Mouse (Mus musculus) hindbrain, embryonic 14.5 days (tissue): Measurements from ENCODE around the gene Slc48a1. TPM values are rescaled to one million over a fixed set of nuclear protein-coding genes. Genes with fewer than 3 reads are reported as not detected.
A peak's percentile ranks its signal among the peaks of the same experiment; 100 is the strongest.

Experiments
- ATAC-seq: fragments of 200-750 bp; cut with Nextera tagmentation; 2 replicates; pipeline ENCODE4 v1.8.0; 2017; ENCODE audit warnings: moderate number of reproducible peaks, mild to moderate bottlenecking, moderate TSS enrichment, moderate library complexity; ENCODE audit not compliant: low FRiP score
- DNase-seq: peaks from one replicate; pipeline ENCODE4 v3.0.0-alpha.2; 2015; ENCODE audit warnings: low spot score
- H3K27ac ChIP-seq: fragments of 300-500 bp; sonication (generic); 2 replicates; pipeline ENCODE4 v1.5.1; 2014; ENCODE audit warnings: mild to moderate bottlenecking, moderate library complexity
- H3K27me3 ChIP-seq: fragments of 300-500 bp; sonication (generic); 2 replicates; pipeline ENCODE4 v1.6.1; 2014; ENCODE audit warnings: mild to moderate bottlenecking, low read length, mixed read lengths; ENCODE audit not compliant: control insufficient read depth, insufficient read depth
- H3K36me3 ChIP-seq: fragments of 300-500 bp; sonication (generic); replicated peaks from 2 replicates; pipeline ENCODE4 v1.6.1; 2014; ENCODE audit not compliant: control insufficient read depth, insufficient read depth
- H3K4me1 ChIP-seq: fragments of 300-500 bp; sonication (generic); replicated peaks from 2 replicates; pipeline ENCODE4 v1.6.1; 2014; ENCODE audit warnings: antibody characterized with exemption, low read length, mixed read lengths; ENCODE audit not compliant: control insufficient read depth, insufficient read depth
- H3K4me2 ChIP-seq: fragments of 300-500 bp; sonication (generic); replicated peaks from 2 replicates; pipeline ENCODE4 v1.6.1; 2014; ENCODE audit warnings: mild to moderate bottlenecking, moderate library complexity
- H3K4me3 ChIP-seq: fragments of 300-500 bp; sonication (generic); replicated peaks from 2 replicates; pipeline ENCODE4 v1.5.1; 2014; ENCODE audit warnings: mild to moderate bottlenecking, low read length
- H3K9ac ChIP-seq: fragments of 300-500 bp; sonication (generic); 2 replicates; pipeline ENCODE4 v1.6.1; 2014
- H3K9me3 ChIP-seq: fragments of 300-500 bp; sonication (generic); 2 replicates; pipeline ENCODE4 v1.6.1; 2016; ENCODE audit warnings: low read length; ENCODE audit not compliant: control insufficient read depth
- whole genome bisulfite sequencing: fragments of 180-500 bp; shearing (Covaris S2); extraction: QIAGEN DNeasy Blood & Tissue Kit; methylation state at CpG from one replicate; pipeline ENCODE4 v1.1.7; 2014; 5-methylcytosine and 5-hydroxymethylcytosine counted together
- polyA plus RNA-seq: library from polyadenylated mRNA; unstranded; fragments of >200 nt; fragmentation: Nextera tagmentation; extraction: Ambion mirVana; gene quantifications from 2 replicates; pipeline ENCODE4 v1.2.1, GENCODE M21; 2014

Slc48a1 gene
- polyA plus RNA-seq, 1 experiment from 2014 or later = 92.6 TPM

DNA sequence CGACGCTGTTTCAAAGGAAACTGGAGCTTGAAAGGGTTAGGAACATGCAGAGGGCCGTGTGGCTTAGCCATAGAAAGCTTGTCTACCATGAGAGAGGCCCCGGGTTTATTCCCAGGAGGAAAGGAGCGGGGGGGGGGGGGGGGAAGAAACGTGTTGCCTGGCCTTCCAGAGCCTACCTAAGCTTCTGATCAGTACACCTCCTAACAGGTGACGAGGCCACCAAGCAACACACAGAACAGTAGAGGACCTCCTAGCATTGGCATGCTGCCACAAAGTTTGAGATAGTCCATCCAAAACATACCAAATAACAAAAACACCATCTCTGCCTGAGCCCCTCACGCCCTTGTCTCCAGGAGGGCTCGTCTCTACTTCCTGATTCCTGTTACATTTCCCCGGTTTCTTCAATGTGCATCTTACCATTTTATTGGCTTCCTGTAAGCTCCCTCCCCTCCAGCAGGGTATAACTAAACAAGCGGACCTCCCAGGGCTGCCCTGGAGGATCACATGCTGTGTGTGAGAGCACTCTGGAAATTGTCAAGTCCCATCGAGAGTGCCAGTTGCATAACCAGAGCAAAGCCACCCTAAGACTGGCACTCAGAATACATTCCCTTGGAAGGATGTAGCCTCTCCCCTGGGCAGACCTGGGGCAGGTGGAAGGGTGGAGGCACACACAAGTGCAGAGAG lies 44.4 kb downstream of the Slc48a1 start:
- WGBS = 55% methylated on average over 12 of the region's 12 CpGs
- Histone ChIP-seq H3K4me1 (peaks cover 36% of the 10 kb centered on the region), H3K4me2 (no peak overlapping the region), H3K27ac (peak overlapping the region; percentile 23; the same call in 1 of the 2 replicates), H3K9ac (no peak overlapping the region), H3K4me3 (no peak overlapping the region), H3K36me3 (0 out of 2 replicates have a peak, but pooled peaks cover 4% of the 10 kb centered on the region), H3K9me3 (no peaks in the 10 kb centered on the region), H3K27me3 (no peaks in the 10 kb centered on the region)
- DNase-seq (no peak), ATAC-seq (no peak)

DNA sequence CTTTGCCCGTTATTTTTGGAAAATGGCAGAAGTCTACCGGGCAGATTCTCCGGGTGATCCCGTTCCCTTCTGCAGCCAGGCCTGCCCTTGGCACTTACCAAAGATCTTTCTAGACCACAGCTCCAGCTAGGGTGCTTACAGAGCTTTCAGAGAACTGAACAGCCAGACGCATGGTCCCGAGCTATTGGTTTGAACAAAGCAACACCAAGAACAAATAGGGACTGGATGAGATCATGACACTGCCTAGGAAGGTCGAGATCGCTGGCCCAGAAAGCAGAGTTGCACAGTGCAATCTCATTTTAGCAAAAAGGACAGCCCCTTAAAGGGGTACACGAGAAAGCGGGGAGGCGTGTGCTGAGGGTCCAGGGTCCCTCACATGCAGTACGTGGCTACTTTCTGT lies 45.2 kb downstream of the Slc48a1 start:
- Histone ChIP-seq H3K4me2 (no peak overlapping the region), H3K9ac (no peak overlapping the region), H3K9me3 (no peaks in the 10 kb centered on the region), H3K4me3 (no peak overlapping the region), H3K27ac (no peak overlapping the region), H3K4me1 (peaks cover 42% of the 10 kb centered on the region), H3K27me3 (no peaks in the 10 kb centered on the region), H3K36me3 (0 out of 2 replicates have a peak, but pooled peaks cover 4% of the 10 kb centered on the region)
- WGBS = 57% methylated on average over 12 of the region's 12 CpGs
- ATAC-seq (no peak), DNase-seq (no peak)

DNA sequence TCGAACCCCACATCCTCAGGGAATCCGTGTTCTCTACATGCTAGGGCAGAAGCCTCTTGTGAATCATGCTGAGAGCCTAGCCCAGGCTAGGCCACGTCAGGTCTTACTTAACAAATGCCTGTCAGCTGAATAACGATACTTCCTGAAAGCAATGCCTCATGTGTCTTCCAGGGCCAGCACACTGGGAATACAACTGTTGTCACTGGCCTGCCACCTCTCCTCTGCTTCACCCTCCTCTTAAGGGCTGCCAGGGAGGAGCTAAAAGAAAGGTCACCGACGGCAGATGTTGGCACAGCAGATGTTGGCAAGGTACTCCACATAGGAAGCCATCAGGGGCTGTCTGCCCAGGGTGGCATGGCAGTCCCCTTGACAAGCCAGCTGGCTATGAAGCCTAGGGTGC lies 45.7 kb downstream of the Slc48a1 start:
- no peak overlapping the region for H3K27ac ChIP-seq
- WGBS = 78% methylated on average over 6 of the region's 6 CpGs
- H3K36me3 ChIP-seq = 0 out of 2 replicates have a peak, but pooled peaks cover 4% of the 10 kb centered on the region
- no peaks in the 10 kb centered on the region for H3K9me3 ChIP-seq
- DNase-seq (no peak), ATAC-seq (no peak)
- H3K27me3 ChIP-seq = no peaks in the 10 kb centered on the region
- no peak overlapping the region for H3K9ac ChIP-seq
- H3K4me3 ChIP-seq = no peak overlapping the region
- no peak overlapping the region for H3K4me2 ChIP-seq
- H3K4me1 ChIP-seq = peaks cover 48% of the 10 kb centered on the region

DNA sequence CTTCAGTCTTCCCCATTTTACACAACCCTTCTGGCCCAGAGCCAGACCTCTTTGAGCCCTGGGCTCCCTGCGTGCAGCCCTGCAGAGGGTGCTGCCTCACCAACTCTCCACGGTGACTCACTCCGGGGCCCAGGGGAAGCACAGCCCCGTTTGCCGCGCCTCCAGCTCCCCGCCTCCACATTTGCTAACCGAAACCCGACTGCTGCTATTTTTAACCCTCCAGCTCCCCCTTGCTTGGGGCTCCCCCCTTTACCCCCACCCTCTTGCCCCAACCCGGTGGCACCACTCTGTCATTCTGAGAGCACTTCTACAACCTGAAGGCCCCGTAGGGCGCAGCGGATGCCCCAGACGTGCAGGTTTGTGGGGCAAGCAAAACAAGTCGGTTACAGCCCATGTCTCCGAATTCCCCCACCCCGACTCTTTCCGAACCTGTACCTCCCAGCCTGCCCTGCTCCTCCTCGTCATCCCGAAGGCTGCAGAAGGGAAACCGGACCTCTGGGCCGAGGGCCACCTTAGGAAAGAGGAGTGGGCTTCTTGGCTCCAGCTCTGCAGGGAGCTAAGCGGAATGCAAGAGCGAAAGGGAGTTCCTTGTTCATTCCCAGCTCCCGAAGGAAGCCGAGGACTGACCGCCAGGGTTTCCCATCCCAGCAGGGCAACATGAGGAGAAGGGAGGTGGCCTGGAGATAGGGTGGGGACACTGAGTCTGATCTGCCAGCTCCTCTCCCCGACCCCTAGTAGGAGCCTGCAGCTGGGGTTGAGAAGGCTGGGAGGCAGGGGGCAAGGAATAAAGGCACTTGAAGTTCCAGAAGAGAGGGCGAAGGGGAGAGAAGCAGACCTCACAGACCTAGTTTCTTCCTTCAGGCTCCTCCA lies 47.0 kb downstream of the Slc48a1 start:
- Histone ChIP-seq H3K4me3 (no peak overlapping the region), H3K9ac (peak overlapping the region; percentile 32), H3K4me1 (peaks cover 60% of the 10 kb centered on the region), H3K27me3 (no peaks in the 10 kb centered on the region), H3K4me2 (peak overlapping the region; percentile 41), H3K9me3 (no peaks in the 10 kb centered on the region), H3K27ac (0 out of 2 replicates have a peak overlapping the region, but pooled peaks have one; percentile 0), H3K36me3 (0 out of 2 replicates have a peak, but pooled peaks cover 4% of the 10 kb centered on the region)
- WGBS = 11% methylated on average over 29 of the region's 29 CpGs
- no peak for ATAC-seq
- DNase-seq = no peak

DNA sequence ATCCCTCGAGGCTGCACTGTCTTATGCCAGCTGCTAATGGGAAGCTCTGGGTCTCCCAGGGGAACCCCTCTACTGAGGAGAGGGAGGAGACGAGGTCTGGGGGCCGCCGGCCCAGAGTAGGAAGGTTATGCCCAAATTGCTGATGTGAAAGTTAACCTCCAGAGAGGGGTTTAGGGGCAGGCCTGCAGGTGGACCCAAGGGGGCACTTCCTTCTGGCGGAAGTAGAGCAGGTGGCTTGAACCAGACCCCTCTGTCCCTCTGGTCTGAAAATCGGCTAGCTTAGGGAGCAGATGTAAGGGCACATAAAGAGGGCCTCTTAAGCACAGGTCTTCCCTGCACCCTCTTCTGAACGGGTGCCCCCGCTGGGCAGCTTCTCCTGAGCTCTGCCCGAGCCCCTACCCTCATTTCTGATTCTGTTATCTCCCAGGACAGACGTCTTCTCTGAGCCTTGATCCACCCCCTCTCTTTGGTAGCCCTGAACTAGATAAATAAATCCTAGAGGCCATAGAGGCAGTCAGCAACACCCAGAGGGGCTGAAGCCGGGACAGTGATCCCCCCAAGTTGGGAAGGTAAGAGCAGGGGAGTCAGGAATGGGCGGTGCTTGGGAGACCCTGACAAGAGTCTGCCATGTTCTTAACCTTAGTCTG lies 47.7 kb downstream of the Slc48a1 start:
- H3K4me1 ChIP-seq = peaks cover 64% of the 10 kb centered on the region
- 0 out of 2 replicates have a peak, but pooled peaks cover 4% of the 10 kb centered on the region for H3K36me3 ChIP-seq
- peak overlapping the region; percentile 32; the same call in 1 of the 2 replicates for H3K9ac ChIP-seq
- 40% methylated on average over 12 of the region's 12 CpGs for WGBS
- no peak for DNase-seq
- no peak overlapping the region for H3K4me3 ChIP-seq
- no peaks in the 10 kb centered on the region for H3K9me3 ChIP-seq
- no peaks in the 10 kb centered on the region for H3K27me3 ChIP-seq
- no peak for ATAC-seq
- peak overlapping the region; percentile 41 for H3K4me2 ChIP-seq
- H3K27ac ChIP-seq = no peak overlapping the region

DNA sequence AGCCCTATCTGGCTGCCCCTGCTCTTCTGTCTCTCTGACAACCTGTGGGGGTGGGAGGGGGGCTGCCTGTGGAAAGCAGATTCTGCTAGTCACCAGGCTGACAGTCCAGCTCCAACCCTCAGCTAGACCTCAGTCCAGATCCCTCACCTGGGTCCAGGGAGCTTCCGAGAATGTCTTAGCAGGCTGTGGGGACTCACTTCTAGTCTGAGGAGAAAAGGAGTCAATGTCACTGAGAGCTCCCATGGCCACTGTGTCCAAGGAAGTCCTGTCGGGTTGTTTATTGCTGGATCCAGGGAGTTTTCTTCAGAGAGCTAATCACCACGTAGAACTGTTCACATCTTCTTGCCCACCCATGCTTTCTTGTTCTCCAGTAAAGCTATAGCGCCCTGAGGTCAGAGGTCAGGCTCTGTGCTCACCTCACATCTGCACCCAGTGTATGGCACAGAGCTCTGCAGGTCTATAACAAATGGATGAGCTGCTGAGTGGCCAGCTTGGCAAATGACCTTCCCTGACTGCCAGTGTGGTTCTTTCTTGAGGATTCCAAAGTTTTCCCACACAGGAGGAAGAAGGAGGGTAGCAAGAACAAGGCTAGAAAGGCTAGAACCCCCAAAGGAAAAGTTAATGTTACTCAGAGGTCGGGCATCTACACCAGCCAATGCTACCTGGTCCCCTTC lies 48.4 kb downstream of the Slc48a1 start:
- Histone ChIP-seq H3K4me3 (no peak overlapping the region), H3K36me3 (0 out of 2 replicates have a peak, but pooled peaks cover 4% of the 10 kb centered on the region), H3K4me2 (no peak overlapping the region), H3K4me1 (peaks cover 64% of the 10 kb centered on the region), H3K27ac (no peak overlapping the region), H3K9me3 (no peaks in the 10 kb centered on the region), H3K27me3 (no peaks in the 10 kb centered on the region), H3K9ac (no peak overlapping the region)
- 70% methylated on average over 5 of the region's 5 CpGs for WGBS
- no peak for DNase-seq
- ATAC-seq = no peak

DNA sequence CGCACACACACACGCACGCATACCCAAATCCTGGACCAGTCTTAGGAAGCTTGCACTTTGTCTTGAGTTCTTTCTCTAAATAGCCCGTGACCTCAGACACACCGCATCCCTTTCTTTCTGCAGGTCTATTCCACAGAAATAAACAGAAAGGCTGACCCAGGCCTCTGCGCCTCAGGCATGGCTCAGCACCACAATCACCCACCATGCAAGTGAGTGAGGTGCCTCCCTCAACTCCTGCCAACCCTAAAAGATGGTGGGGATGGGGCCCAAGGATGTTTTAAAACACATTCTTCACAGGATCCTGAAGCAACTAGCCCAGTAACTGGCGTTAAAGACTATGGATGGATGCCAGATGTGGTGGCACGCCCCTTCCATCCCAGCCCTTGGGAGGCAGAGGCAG lies 49.1 kb downstream of the Slc48a1 start:
- Histone ChIP-seq H3K4me3 (no peak overlapping the region), H3K4me1 (peaks cover 65% of the 10 kb centered on the region), H3K4me2 (no peak overlapping the region), H3K36me3 (0 out of 2 replicates have a peak, but pooled peaks cover 4% of the 10 kb centered on the region), H3K9ac (no peak overlapping the region), H3K27ac (no peak overlapping the region), H3K9me3 (no peaks in the 10 kb centered on the region), H3K27me3 (no peaks in the 10 kb centered on the region)
- DNase-seq (no peak), ATAC-seq (no peak)
- 91% methylated on average over 8 of the region's 8 CpGs for WGBS

DNA sequence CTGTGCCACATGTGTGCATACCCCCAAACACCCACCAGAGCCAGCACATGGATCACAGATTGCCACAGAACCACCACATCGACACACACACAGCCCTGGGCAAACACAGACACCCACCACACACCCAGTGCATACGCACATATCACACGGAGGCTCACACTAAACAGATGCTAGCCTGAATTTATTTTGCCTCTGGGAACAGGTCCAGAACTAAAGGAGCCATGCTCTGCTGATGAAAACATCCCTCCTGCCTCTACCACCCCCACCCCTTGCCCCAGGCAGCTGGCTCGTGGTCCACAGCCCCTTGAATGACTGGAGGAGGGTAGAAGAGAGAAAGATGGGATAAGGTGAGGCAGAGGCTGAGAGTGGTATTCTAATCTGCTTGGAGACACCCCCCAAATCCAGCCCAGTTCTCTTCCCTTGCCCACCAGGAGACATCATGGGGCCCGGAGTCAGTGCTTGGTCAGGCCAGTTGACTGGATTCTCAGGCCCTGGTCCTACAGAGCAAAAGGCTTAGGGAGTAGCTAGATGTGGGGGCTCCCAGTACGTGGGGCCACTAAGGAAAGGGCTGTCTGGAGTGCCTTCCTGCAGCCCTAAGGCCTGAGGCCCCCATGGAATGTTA lies 50.0 kb downstream of the Slc48a1 start:
- peaks cover 65% of the 10 kb centered on the region for H3K4me1 ChIP-seq

More for the DNA sequence above, 50.0 kb downstream of the Slc48a1 start:
- Histone ChIP-seq H3K4me2 (peak overlapping the region; percentile 86), H3K27me3 (no peaks in the 10 kb centered on the region), H3K4me3 (peak overlapping the region; percentile 13; the same call in 1 of the 2 replicates), H3K27ac (peak overlapping the region; percentile 72), H3K9me3 (no peaks in the 10 kb centered on the region), H3K36me3 (0 out of 2 replicates have a peak, but pooled peaks cover 4% of the 10 kb centered on the region), H3K9ac (peak overlapping the region; percentile 31)
- ATAC-seq (no peak), DNase-seq (no peak)
- 49% methylated on average over 6 of the region's 6 CpGs for WGBS
